Mouse (Mus musculus) small intestine, adult 2 months (tissue): ENCODE measurements around the gene Ptprs.

Experiments used
- CTCF ChIP-seq: fragments of 200-500 bp; IDR thresholded peaks from 2 replicates; pipeline ENCODE4 v1.5.1; 2012; ENCODE audit warnings: low read depth, mild to moderate bottlenecking, control low read depth, inconsistent platforms, low read length, moderate library complexity, mixed read lengths; ENCODE audit not compliant: insufficient replicate concordance, insufficient read length; ENCODE audit errors: extremely low read depth
- POLR2A ChIP-seq: fragments of 200-500 bp; IDR thresholded peaks from 2 replicates; pipeline ENCODE4 v1.6.1; 2012; ENCODE audit warnings: low read depth, mild to moderate bottlenecking, control low read depth, inconsistent platforms, low read length, moderate library complexity

DNA sequence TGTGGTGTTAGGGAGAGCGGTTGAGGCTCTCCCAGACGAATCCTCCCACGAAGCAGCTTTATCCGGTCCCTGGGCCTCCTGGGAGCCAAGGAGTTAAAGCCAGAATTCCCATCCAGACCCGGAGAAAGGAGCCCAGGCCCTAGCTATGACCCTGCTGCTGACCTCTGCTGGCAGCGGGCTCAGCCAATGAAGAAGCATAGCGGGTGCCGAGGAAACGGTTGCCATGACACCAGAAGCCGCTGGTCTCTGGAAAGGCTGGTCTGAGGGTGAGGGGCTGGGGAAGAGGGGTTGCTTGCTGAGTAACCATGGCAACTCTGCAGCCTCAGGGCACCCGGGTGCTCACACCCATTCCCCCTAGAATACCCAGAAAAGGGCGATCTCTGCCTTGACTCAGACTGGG is 11.7 kb upstream of the Ptprs start:
- TF ChIP-seq CTCF (no peak), POLR2A (no peak)
